Mouse (Mus musculus): Measurements from ENCODE around the gene Gpr146. TPM values are rescaled to one million over a fixed set of nuclear protein-coding genes. Genes with fewer than 3 reads are reported as not detected.

Gpr146 gene
- polyA plus RNA-seq, 1 experiment from 2014 or later: 1.4 TPM

DNA sequence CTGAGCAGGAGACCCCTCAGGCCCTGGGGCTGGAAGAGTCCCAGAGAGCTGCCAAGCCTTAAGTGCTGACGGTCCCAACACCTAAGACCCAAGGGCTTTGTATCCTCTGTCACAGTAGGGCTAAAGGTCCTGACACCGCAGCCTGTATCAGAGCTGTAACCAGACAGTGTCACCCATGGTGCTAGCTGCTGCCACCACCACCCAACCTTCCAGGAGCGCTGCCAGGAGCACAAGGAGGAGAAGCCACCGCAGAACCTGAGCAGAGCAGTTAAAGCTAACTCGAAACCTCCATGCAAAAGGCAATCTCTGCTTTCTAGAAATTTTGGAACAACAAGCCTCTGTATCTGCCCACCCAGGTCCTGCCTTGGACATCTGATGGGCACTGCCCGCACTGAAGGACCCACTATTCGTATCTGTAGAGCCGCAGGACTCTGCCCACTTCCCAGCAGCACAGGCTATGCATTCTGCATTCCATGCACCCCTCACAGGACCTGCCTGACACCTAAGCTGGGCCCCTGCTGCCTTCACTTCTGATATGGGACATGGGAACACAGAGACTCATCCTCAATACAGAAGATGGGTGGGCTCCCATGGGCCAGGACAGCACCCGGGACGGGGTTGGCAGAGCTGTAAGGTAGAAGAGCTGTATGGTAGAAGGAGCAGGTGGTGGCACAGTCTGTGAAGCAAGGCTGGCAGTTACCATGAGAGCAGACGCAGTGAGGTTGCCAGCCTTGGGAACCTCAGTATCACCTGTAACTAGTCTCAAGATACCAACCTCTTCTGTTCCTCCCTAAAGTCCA lies 63.6 kb downstream of the Gpr146 start:
- Histone ChIP-seq H3K27me3 (no peaks in the 10 kb centered on the region), H3K4me1 (peaks cover 5% of the 10 kb centered on the region; the same call in 1 of the 2 replicates), H3K36me3 (peaks cover 5% of the 10 kb centered on the region; the same call in 1 of the 2 replicates), H3K9ac (no peak overlapping the region), H3K9me3 (no peaks in the 10 kb centered on the region), H3K4me2 (replicated peaks) (no peak overlapping the region), H3K4me3 (no peak overlapping the region), H3K27ac (no peak overlapping the region)
- ATAC-seq (ENCODE audit: low FRiP score, low read depth): no peak
- 91% methylated on average over 11 of the region's 11 CpGs for WGBS

DNA sequence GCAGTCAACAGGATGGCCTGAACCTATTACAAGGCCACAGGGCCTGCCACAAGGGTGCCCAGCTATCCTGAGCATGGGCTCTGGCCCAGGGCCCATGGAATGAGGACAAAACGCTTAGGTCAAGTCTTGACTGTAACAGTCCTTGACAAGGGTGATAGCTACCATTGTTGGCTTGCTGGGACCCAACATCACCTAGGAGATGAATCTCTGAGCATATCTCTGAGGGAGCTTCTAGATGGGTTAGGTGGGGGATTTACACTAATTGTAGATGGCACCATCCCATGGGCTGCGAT lies 64.2 kb downstream of the Gpr146 start:
- no peak overlapping the region for H3K9ac ChIP-seq
- 93% methylated on average over 2 of the region's 2 CpGs for WGBS

GRCm38 (mm10) chr5:139442428-139442827 lies 64.9 kb downstream of the Gpr146 start:
- no peaks in the 10 kb centered on the region for H3K27me3 ChIP-seq
- no peak overlapping the region for H3K4me3 ChIP-seq
- 76% methylated on average over 12 of the region's 12 CpGs for WGBS
- H3K4me2 ChIP-seq (replicated peaks): no peak overlapping the region
- no peak for ATAC-seq (ENCODE audit: low FRiP score, low read depth)
- H3K9me3 ChIP-seq: no peaks in the 10 kb centered on the region
- peaks cover 5% of the 10 kb centered on the region; the same call in 1 of the 2 replicates for H3K4me1 ChIP-seq
- H3K27ac ChIP-seq: peak overlapping the region; percentile 10; the same call in 1 of the 2 replicates
- H3K36me3 ChIP-seq: no peaks in the 10 kb centered on the region
- H3K9ac ChIP-seq: 0 out of 2 replicates have a peak overlapping the region, but pooled peaks have one; percentile 19

More for the DNA sequence above, 64.2 kb downstream of the Gpr146 start:
- H3K4me3 ChIP-seq: no peak overlapping the region
- peaks cover 5% of the 10 kb centered on the region; the same call in 1 of the 2 replicates for H3K4me1 ChIP-seq
- peaks cover 2% of the 10 kb centered on the region; the same call in 1 of the 2 replicates for H3K36me3 ChIP-seq
- H3K27ac ChIP-seq: no peak overlapping the region
- no peaks in the 10 kb centered on the region for H3K27me3 ChIP-seq
- ATAC-seq (ENCODE audit: low FRiP score, low read depth): no peak
- no peaks in the 10 kb centered on the region for H3K9me3 ChIP-seq
- H3K4me2 ChIP-seq (replicated peaks): no peak overlapping the region

GRCm38 (mm10) chr5:139442962-139443361 lies 65.5 kb downstream of the Gpr146 start:
- no peaks in the 10 kb centered on the region for H3K27me3 ChIP-seq
- WGBS: 67% methylated on average over 4 of the region's 4 CpGs
- no peaks in the 10 kb centered on the region for H3K9me3 ChIP-seq
- peaks cover 5% of the 10 kb centered on the region; the same call in 1 of the 2 replicates for H3K4me1 ChIP-seq
- no peak for ATAC-seq (ENCODE audit: low FRiP score, low read depth)
- no peaks in the 10 kb centered on the region for H3K36me3 ChIP-seq
- H3K4me3 ChIP-seq: no peak overlapping the region
- 0 out of 2 replicates have a peak overlapping the region, but pooled peaks have one; percentile 10 for H3K27ac ChIP-seq
- no peak overlapping the region for H3K9ac ChIP-seq
- no peak overlapping the region for H3K4me2 ChIP-seq (replicated peaks)

DNA sequence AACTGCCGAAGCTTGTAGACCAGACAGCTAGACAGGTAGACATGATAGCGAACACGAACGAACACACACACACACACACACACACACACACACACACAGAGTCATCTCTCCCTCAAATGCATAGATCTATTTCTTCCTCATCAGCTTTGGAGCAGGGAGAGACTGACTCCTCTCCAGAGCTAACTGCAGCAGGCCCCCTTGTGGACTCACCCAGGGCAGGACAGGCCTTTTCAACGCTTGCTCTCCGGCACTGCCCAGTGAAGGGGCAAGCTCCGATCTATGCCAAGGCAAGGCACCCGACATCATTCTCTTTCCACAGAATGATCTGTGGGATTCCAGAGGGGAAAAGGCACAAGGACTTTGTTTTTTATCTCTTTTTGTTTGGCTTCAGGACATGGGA lies 67.8 kb downstream of the Gpr146 start:
- Histone ChIP-seq H3K9ac (no peak overlapping the region), H3K36me3 (no peaks in the 10 kb centered on the region), H3K4me2 (replicated peaks) (no peak overlapping the region), H3K27ac (no peak overlapping the region), H3K4me3 (no peak overlapping the region), H3K4me1 (peaks cover 11% of the 10 kb centered on the region), H3K9me3 (no peaks in the 10 kb centered on the region), H3K27me3 (no peaks in the 10 kb centered on the region)
- ATAC-seq (ENCODE audit: low FRiP score, low read depth): no peak
- 91% methylated on average over 8 of the region's 8 CpGs for WGBS

MicroRNAs encoded within 50 kb of the gene (microRNA counts, 519-probe panel; counts per million panel counts)
- microRNA mmu-miR-339-3p (not detected), microRNA mmu-miR-339-5p (not detected)

Small RNA genes within 50 kb of the gene (microRNA-seq; reads per million reads assigned to microRNA genes)
- gene Mir339: 412 reads per million, percentile 69 among the genes with 10 or more reads in this experiment

Other genes with a start within 250 kb of the Gpr146 start
- 20.1 and 25.4 TPM in 2 replicates for gene Prkar1b, start 227.7 kb upstream of the Gpr146 start, polyA plus RNA-seq (2015; fragmentation: Nextera tagmentation; extraction: Ambion mirVana)
- 4.4 and 4.7 TPM in 2 replicates for gene Dnaaf5, start 227.5 kb upstream of the Gpr146 start, polyA plus RNA-seq (2015; fragmentation: Nextera tagmentation; extraction: Ambion mirVana)
- gene Sun1, start 177.1 kb upstream of the Gpr146 start, polyA plus RNA-seq (2015; fragmentation: Nextera tagmentation; extraction: Ambion mirVana): 48.7 and 51.1 TPM in 2 replicates
- gene Get4, start 125.4 kb upstream of the Gpr146 start, polyA plus RNA-seq (2015; fragmentation: Nextera tagmentation; extraction: Ambion mirVana): 155 and 165 TPM in 2 replicates
- 0.94 and 1.2 TPM in 2 replicates for gene Adap1, start 52.1 kb upstream of the Gpr146 start, polyA plus RNA-seq (2015; fragmentation: Nextera tagmentation; extraction: Ambion mirVana)
- 98.3 and 109 TPM in 2 replicates for gene Cox19, start 26.3 kb upstream of the Gpr146 start, polyA plus RNA-seq (2015; fragmentation: Nextera tagmentation; extraction: Ambion mirVana)
- gene Cyp2w1, start 25.1 kb upstream of the Gpr146 start, polyA plus RNA-seq (2015; fragmentation: Nextera tagmentation; extraction: Ambion mirVana): 2.8 and 4.5 TPM in 2 replicates
- 3.5 and 3.9 TPM in 2 replicates for gene C130050O18Rik, start 27.6 kb downstream of the Gpr146 start, polyA plus RNA-seq (2015; fragmentation: Nextera tagmentation; extraction: Ambion mirVana)
- gene Gper1, start 45.5 kb downstream of the Gpr146 start, polyA plus RNA-seq (2015; fragmentation: Nextera tagmentation; extraction: Ambion mirVana): 3.5 and 4.6 TPM in 2 replicates
- gene 3110082I17Rik, start 82.8 kb downstream of the Gpr146 start, polyA plus RNA-seq (2015; fragmentation: Nextera tagmentation; extraction: Ambion mirVana): 32.6 and 33.1 TPM in 2 replicates
- 10.3 and 11.0 TPM in 2 replicates for gene Zfand2a, start 106.9 kb downstream of the Gpr146 start, polyA plus RNA-seq (2015; fragmentation: Nextera tagmentation; extraction: Ambion mirVana)
- gene Uncx, start 165.8 kb downstream of the Gpr146 start, polyA plus RNA-seq (2015; fragmentation: Nextera tagmentation; extraction: Ambion mirVana): 0.09 TPM in 1 of 2 replicates, not detected in the other

All from limb, embryonic 13.5 days (tissue).